Mouse (Mus musculus) MEL (cell line): Measurements from ENCODE around the gene Trim65.

Experiments used
- CHD2 ChIP-seq: IDR thresholded peaks from 2 replicates; pipeline ENCODE4 v1.6.1; 2011; ENCODE audit warnings: low read length, improper control_type of control experiment
- CTCF ChIP-seq, 3 experiments: IDR thresholded peaks in 2 of 3; conservative IDR thresholded peaks in 1 of 3; 2 replicates each; pipeline ENCODE4 v1.5.1; 2011 to 2012; ENCODE audit warnings: low read length in 3 of 3, low read depth in 2 of 3, mild to moderate bottlenecking in 2 of 3, improper control_type of control experiment in 1 of 3, inconsistent platforms in 1 of 3, mixed read lengths in 1 of 3, moderate library complexity in 1 of 3; ENCODE audit not compliant: control insufficient read depth in 1 of 3, insufficient read depth in 1 of 3, poor library complexity in 1 of 3, severe bottlenecking in 1 of 3
- GABPA ChIP-seq: IDR thresholded peaks from 2 replicates; pipeline ENCODE4 v1.6.1; 2012; ENCODE audit warnings: low read depth, mild to moderate bottlenecking, inconsistent platforms, low read length, improper control_type of control experiment, moderate library complexity
- GATA1 ChIP-seq: IDR thresholded peaks from 2 replicates; pipeline ENCODE4 v1.6.1; 2011; ENCODE audit warnings: low read depth, low read length, improper control_type of control experiment
- HCFC1 ChIP-seq: IDR thresholded peaks from 2 replicates; pipeline ENCODE4 v1.6.1; 2012; ENCODE audit warnings: low read depth, mild to moderate bottlenecking, inconsistent platforms, low read length, improper control_type of control experiment, moderate library complexity
- MAFK ChIP-seq: IDR thresholded peaks from 2 replicates; pipeline ENCODE4 v1.6.1; 2011; ENCODE audit warnings: low read depth, mild to moderate bottlenecking, low read length, improper control_type of control experiment, borderline replicate concordance
- MAX ChIP-seq: IDR thresholded peaks from 2 replicates; pipeline ENCODE4 v1.6.1; 2011; ENCODE audit warnings: low read length, improper control_type of control experiment
- MEF2A ChIP-seq: IDR thresholded peaks from 2 replicates; pipeline ENCODE4 v1.6.1; 2014; ENCODE audit warnings: low read depth, mild to moderate bottlenecking, inconsistent platforms, low read length, improper control_type of control experiment; ENCODE audit not compliant: poor library complexity, insufficient replicate concordance, severe bottlenecking; ENCODE audit errors: extremely low read depth
- NELFE ChIP-seq: IDR thresholded peaks from 2 replicates; pipeline ENCODE4 v1.6.1; 2011; ENCODE audit warnings: low read depth, low read length, improper control_type of control experiment
- POLR2A ChIP-seq, 2 experiments: IDR thresholded peaks; 2 replicates each; pipeline ENCODE4 v1.6.1; 2011 to 2012; ENCODE audit warnings: low read length in 2 of 2, mild to moderate bottlenecking in 2 of 2, control low read depth in 1 of 2, improper control_type of control experiment in 1 of 2, low read depth in 1 of 2, moderate library complexity in 1 of 2; ENCODE audit not compliant: control insufficient read depth in 1 of 2, insufficient read depth in 1 of 2, poor library complexity in 1 of 2
- RAD21 ChIP-seq: IDR thresholded peaks from 2 replicates; pipeline ENCODE4 v1.6.1; 2011; ENCODE audit warnings: mild to moderate bottlenecking, low read depth, low read length, improper control_type of control experiment
- TBP ChIP-seq: IDR thresholded peaks from 2 replicates; pipeline ENCODE4 v1.8.0; 2011; ENCODE audit warnings: low read depth, low read length, improper control_type of control experiment
- ZC3H11A ChIP-seq: IDR thresholded peaks from 2 replicates; pipeline ENCODE4 v1.6.1; 2012; ENCODE audit warnings: low read depth, mild to moderate bottlenecking, inconsistent platforms, low read length, improper control_type of control experiment
- ZNF384 ChIP-seq: IDR thresholded peaks from 2 replicates; pipeline ENCODE4 v1.6.1; 2012; ENCODE audit warnings: low read depth, mild to moderate bottlenecking, inconsistent platforms, low read length, improper control_type of control experiment

DNA sequence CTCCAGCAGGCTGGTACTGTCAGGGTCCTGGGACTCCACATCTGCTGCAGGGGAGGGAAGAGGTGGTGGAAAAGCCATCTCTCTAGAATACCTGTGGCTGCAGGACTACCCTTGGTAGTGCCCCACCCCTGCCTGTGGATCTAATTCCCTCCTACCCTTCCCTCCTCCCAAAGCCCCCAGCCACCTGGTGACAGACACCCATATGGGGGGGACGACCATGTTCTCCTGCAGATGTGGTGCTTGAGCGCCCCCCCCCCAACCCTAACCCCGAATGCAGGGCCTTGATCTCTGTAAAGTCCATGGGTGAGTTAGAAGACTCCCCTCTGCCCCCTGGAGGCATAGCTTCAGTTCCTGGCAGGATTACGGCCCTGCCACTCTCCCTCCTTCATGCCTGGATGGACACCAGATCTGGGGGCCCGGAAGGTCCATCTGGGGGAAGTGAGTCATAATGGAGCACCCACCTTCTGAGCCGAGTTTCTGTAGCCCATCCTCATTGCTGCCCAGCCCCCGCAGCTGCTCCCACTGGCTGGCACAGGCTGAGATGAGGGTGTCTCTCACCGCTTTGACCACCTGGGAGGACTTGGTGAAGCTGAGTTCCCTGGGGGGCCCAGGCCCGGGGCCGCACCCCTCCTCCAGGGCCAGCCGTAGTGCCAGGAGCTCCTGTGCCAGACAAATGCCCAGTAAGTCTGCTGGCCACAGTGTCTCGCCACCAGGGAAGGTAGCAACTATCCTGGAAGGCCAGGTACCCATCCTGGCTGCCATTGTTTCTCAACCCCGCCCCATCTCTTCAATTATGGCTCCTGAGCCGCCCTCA is 23.8 kb downstream of the Trim65 start:
- TF ChIP-seq CHD2 (no peak), POLR2A (IDR thresholded peaks at IDR 0.05; ENCODE audit: control insufficient read depth in 1 of 2, insufficient read depth in 1 of 2, low read depth in 1 of 2, low read length in 2 of 2, poor library complexity in 1 of 2) (no peak), CTCF (IDR thresholded peaks at IDR 0.05 in 2 of 3, conservative IDR thresholded peaks at IDR 0.05 in 1 of 3; ENCODE audit: control insufficient read depth in 1 of 3, insufficient read depth in 1 of 3, low read depth in 2 of 3, low read length in 3 of 3, poor library complexity in 1 of 3, severe bottlenecking in 1 of 3) (peak in 1 of 3 experiments; percentile 16; a peak in 2 of 6 replicates), GABPA (no peak), MEF2A (no peak), ZNF384 (no peak), RAD21 (no peak), NELFE (no peak), HCFC1 (no peak), MAX (no peak), TBP (no peak), MAFK (no peak), ZC3H11A (no peak), GATA1 (no peak)
